Mouse (Mus musculus) urinary bladder, postnatal 10 days (tissue): ENCODE measurements around the gene Cabp4.
"Not testable (repeated sequence)": the region's sequence is repeated elsewhere in the genome, so short reads cannot be mapped to it uniquely, and the experiment has no call there.

ENCODE experiments used
- DNase-seq: peaks from one replicate; pipeline ENCODE4 v3.0.0; 2022; ENCODE audit warnings: low spot score

Cabp4 gene

GRCm38 (mm10) chr19:4147022-4147405 is 3.2 kb upstream of the Cabp4 start:
- no peak for DNase-seq

GRCm38 (mm10) chr19:4146366-4147021 is 2.7 kb upstream of the Cabp4 start:
- DNase-seq, result no peak

- no peak for DNase-seq
Observed at GRCm38 (mm10) chr19:4145936-4146335, 2.1 kb upstream of the Cabp4 start.

GRCm38 (mm10) chr19:4144550-4145498 is 991 bp upstream of the Cabp4 start:
- no peak for DNase-seq

GRCm38 (mm10) chr19:4142416-4143173 is 1.2 kb downstream of the Cabp4 start:
- DNase-seq, result no peak

- no peak for DNase-seq
Observed at GRCm38 (mm10) chr19:4140147-4140546, 3.7 kb downstream of the Cabp4 start.

GRCm38 (mm10) chr19:4139446-4139845 is 4.4 kb downstream of the Cabp4 start, which contains the start of gene Gpr152:
Gene Gpr152, plus strand, starts transcription at chr19:4139787.
- DNase-seq, result no peak

GRCm38 (mm10) chr19:4137913-4138312 is 5.9 kb downstream of the Cabp4 start:
- no peak for DNase-seq

- DNase-seq, result no peak
Observed at GRCm38 (mm10) chr19:4136463-4136862, 7.4 kb downstream of the Cabp4 start.

- not testable (repeated sequence) for DNase-seq
Observed at GRCm38 (mm10) chr19:4135963-4136345, 7.9 kb downstream of the Cabp4 start.

- DNase-seq, result not testable (repeated sequence)
Observed at GRCm38 (mm10) chr19:4135229-4135962, 8.4 kb downstream of the Cabp4 start.

- no peak for DNase-seq
Observed at GRCm38 (mm10) chr19:4134354-4134753, 9.5 kb downstream of the Cabp4 start.

GRCm38 (mm10) chr19:4131768-4132167 is 12.1 kb downstream of the Cabp4 start:
- DNase-seq, result no peak

- DNase-seq, result no peak
Observed at GRCm38 (mm10) chr19:4131075-4131474, 12.8 kb downstream of the Cabp4 start.

GRCm38 (mm10) chr19:4130106-4130505 is 13.7 kb downstream of the Cabp4 start:
- no peak for DNase-seq

GRCm38 (mm10) chr19:4129462-4129861 is 14.4 kb downstream of the Cabp4 start:
- no peak for DNase-seq

- DNase-seq, result no peak
Observed at GRCm38 (mm10) chr19:4126759-4127495, 16.9 kb downstream of the Cabp4 start.

- peak; percentile 90 for DNase-seq
Observed at GRCm38 (mm10) chr19:4125741-4126696, 17.8 kb downstream of the Cabp4 start, which contains the start of gene Aip. Gene Aip, minus strand, starts transcription at chr19:4125858.

GRCm38 (mm10) chr19:4125268-4125667 is 18.6 kb downstream of the Cabp4 start:
- DNase-seq, result not testable (repeated sequence)

GRCm38 (mm10) chr19:4124432-4124831 is 19.4 kb downstream of the Cabp4 start:
- DNase-seq, result no peak
